Mouse (Mus musculus): ENCODE measurements at regions not wholly inside any gene's neighbourhood (a gene's known extent, or its start where the extent isn't known, plus 50 kb on each side); places are given as distances from the start of the nearest gene placed in this dataset.
"Not testable (repeated sequence)": the region's sequence is repeated elsewhere in the genome, so short reads cannot be mapped to it uniquely, and the experiment has no call there.

GRCm38 (mm10) chr13:44657905-44658414, 71.3 kb upstream of the Jarid2 start:
- DNase-seq (ENCODE audit: low read depth, low spot score), result peak; percentile 43

- DNase-seq (ENCODE audit: low read depth, low spot score), result no peak
These were observed 69.4 kb upstream of the Jarid2 start for GRCm38 (mm10) chr13:44659861-44660260.

- no peak for DNase-seq (ENCODE audit: low read depth, low spot score)
These were observed 66.2 kb upstream of the Jarid2 start for GRCm38 (mm10) chr13:44663062-44663461.

GRCm38 (mm10) chr13:44663730-44664129, 65.5 kb upstream of the Jarid2 start:
- no peak for DNase-seq (ENCODE audit: low read depth, low spot score)

- no peak for DNase-seq (ENCODE audit: low read depth, low spot score)
These were observed 59.5 kb upstream of the Jarid2 start for GRCm38 (mm10) chr13:44669761-44670160.

GRCm38 (mm10) chr13:44673337-44673966, 55.8 kb upstream of the Jarid2 start:
- DNase-seq (ENCODE audit: low read depth, low spot score), result peak; percentile 22

GRCm38 (mm10) chr13:44673967-44674357, 55.3 kb upstream of the Jarid2 start:
- DNase-seq (ENCODE audit: low read depth, low spot score), result no peak

GRCm38 (mm10) chr13:44674926-44675650, 54.2 kb upstream of the Jarid2 start:
- no peak for DNase-seq (ENCODE audit: low read depth, low spot score)

- DNase-seq (ENCODE audit: low read depth, low spot score), result no peak
These were observed 53.2 kb upstream of the Jarid2 start for GRCm38 (mm10) chr13:44676041-44676440.

GRCm38 (mm10) chr13:44678121-44678520, 51.2 kb upstream of the Jarid2 start:
- DNase-seq (ENCODE audit: low read depth, low spot score), result no peak

GRCm38 (mm10) chr13:44679457-44679856, 49.8 kb upstream of the Jarid2 start:
- DNase-seq (ENCODE audit: low read depth, low spot score), result not testable (repeated sequence)

All from telencephalon, adult 2 months (tissue).